11 mouse cellular contexts compared by ENCODE assay signal in the genomic region with DNA sequence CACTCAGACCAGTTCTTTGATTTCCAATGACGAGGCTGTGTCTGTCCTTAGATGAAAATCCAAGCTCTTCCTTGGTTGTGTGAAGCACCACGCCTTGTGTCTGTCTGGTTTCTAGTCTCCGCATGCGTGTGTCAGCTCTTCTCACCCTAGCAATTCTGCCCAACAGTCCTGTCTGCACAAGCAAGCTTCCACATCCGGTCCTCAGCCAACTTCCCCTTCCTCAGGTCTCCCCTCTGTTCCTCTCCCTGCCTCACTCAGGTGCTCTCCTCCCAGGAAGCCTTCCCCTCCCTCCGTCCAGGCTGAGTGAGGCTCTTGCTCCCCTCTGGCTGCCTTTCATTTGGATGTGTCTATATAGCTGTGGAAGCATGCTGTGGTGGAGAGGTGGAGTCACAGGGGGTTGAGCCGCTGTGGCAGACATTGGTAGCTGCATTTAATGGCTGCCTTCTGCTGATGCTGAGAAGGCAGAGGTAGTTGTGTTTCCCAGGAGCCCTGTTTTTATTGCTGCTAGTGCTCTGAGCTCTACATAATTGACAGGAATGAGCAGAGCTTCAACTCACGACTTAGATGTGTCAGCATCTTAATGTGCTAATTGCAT.
DNase-seq lines count a peak whose midpoint lies in the region; ATAC-seq and TF ChIP-seq lines count a peak whose summit lies in the region.
"Had no signal": no experiment of that assay in that cellular context is flagged by ENCODE, and none has a peak within 500 bp of the region (broad histone marks: within the 10 kb centered on the region; RNA-seq: fewer than 3 reads in every experiment).

No protein-coding gene starts in this region.

- peaks cover 45% of the 10 kb centered on the region for H3K4me1 ChIP-seq in forebrain, embryonic 10.5 days
- H3K4me1 ChIP-seq in forebrain, embryonic 12.5 days = peaks cover 15% of the 10 kb centered on the region
- H3K4me1 ChIP-seq in neural tube, embryonic 11.5 days (ENCODE audit: control insufficient read depth, insufficient read depth, low read length) = peaks cover 9% of the 10 kb centered on the region; the same call in 1 of the 2 replicates
- peaks cover 47% of the 10 kb centered on the region for H3K4me1 ChIP-seq in limb, embryonic 12.5 days (replicated peaks)
- peaks cover 3% of the 10 kb centered on the region; the same call in 1 of the 2 replicates for H3K4me1 ChIP-seq in stomach, postnatal 0 days (replicated peaks; ENCODE audit: control insufficient read depth, insufficient read depth)

- WGBS in forebrain, embryonic 10.5 days = 73% methylated on average over 8 of the region's 8 CpGs
- WGBS in forebrain, embryonic 12.5 days = 76% methylated on average over 8 of the region's 8 CpGs
- WGBS in neural tube, embryonic 11.5 days = 60% methylated on average over 8 of the region's 8 CpGs
- WGBS in limb, embryonic 12.5 days = 59% methylated on average over 8 of the region's 8 CpGs
- 74% methylated on average over 8 of the region's 8 CpGs for WGBS in stomach, postnatal 0 days

- no peak overlapping the region for H3K4me2 ChIP-seq in forebrain, embryonic 12.5 days
- no peak overlapping the region for H3K4me2 ChIP-seq in neural tube, embryonic 11.5 days (ENCODE audit: low read depth)
- no peak overlapping the region for H3K4me2 ChIP-seq in limb, embryonic 12.5 days
- H3K4me2 ChIP-seq in stomach, postnatal 0 days (replicated peaks; ENCODE audit: low read depth) = no peak overlapping the region

- peaks cover 69% of the 10 kb centered on the region for H3K36me3 ChIP-seq in forebrain, embryonic 10.5 days (replicated peaks)
- H3K36me3 ChIP-seq in forebrain, embryonic 12.5 days (replicated peaks) = peaks cover 33% of the 10 kb centered on the region; the same call in 1 of the 2 replicates
- no peaks in the 10 kb centered on the region; the same call in 1 of the 2 replicates for H3K36me3 ChIP-seq in neural tube, embryonic 11.5 days (ENCODE audit: control insufficient read depth, insufficient read depth, low read length)
- peaks cover 47% of the 10 kb centered on the region for H3K36me3 ChIP-seq in limb, embryonic 12.5 days
- H3K36me3 ChIP-seq in stomach, postnatal 0 days (ENCODE audit: control insufficient read depth, insufficient read depth, low read length) = 0 out of 2 replicates have a peak, but pooled peaks cover 5% of the 10 kb centered on the region

- H3K4me3 ChIP-seq in forebrain, embryonic 10.5 days = no peak overlapping the region
- no peak overlapping the region for H3K4me3 ChIP-seq in forebrain, embryonic 12.5 days (replicated peaks)
- H3K4me3 ChIP-seq in neural tube, embryonic 11.5 days (ENCODE audit: low read depth, low read length) = no peak overlapping the region
- H3K4me3 ChIP-seq in limb, embryonic 12.5 days (replicated peaks) = no peak overlapping the region
- H3K4me3 ChIP-seq in stomach, postnatal 0 days (ENCODE audit: low read depth, low read length) = no peak overlapping the region

- H3K9ac ChIP-seq in forebrain, embryonic 12.5 days = no peak overlapping the region
- H3K9ac ChIP-seq in neural tube, embryonic 11.5 days (ENCODE audit: low read length) = no peak overlapping the region
- H3K9ac ChIP-seq in limb, embryonic 12.5 days (replicated peaks) = no peak overlapping the region
- H3K9ac ChIP-seq in stomach, postnatal 0 days (ENCODE audit: low read length) = no peak overlapping the region; the same call in 1 of the 2 replicates

- peak overlapping the region; percentile 40 for H3K27ac ChIP-seq in forebrain, embryonic 10.5 days
- no peak overlapping the region for H3K27ac ChIP-seq in forebrain, embryonic 12.5 days
- H3K27ac ChIP-seq in neural tube, embryonic 11.5 days (ENCODE audit: low read depth, low read length) = 0 out of 2 replicates have a peak overlapping the region, but pooled peaks have one; percentile 29
- H3K27ac ChIP-seq in limb, embryonic 12.5 days = peak overlapping the region; percentile 78
- no peak overlapping the region for H3K27ac ChIP-seq in stomach, postnatal 0 days (replicated peaks)

- TF ChIP-seq EP300 in stomach, postnatal 0 days (optimal IDR thresholded peaks at IDR 0.05) = no peak

- no peaks in the 10 kb centered on the region for H3K9me3 ChIP-seq in forebrain, embryonic 10.5 days
- no peaks in the 10 kb centered on the region for H3K9me3 ChIP-seq in forebrain, embryonic 12.5 days
- no peaks in the 10 kb centered on the region for H3K9me3 ChIP-seq in neural tube, embryonic 11.5 days (ENCODE audit: control insufficient read depth, low read length)
- H3K9me3 ChIP-seq in limb, embryonic 12.5 days = no peaks in the 10 kb centered on the region
- H3K9me3 ChIP-seq in stomach, postnatal 0 days (ENCODE audit: control insufficient read depth, low read length) = no peaks in the 10 kb centered on the region

- no peak for DNase-seq in forebrain, embryonic 10.5 days (ENCODE audit: extremely low spot score, low spot score)
- no peak for DNase-seq in neural tube, embryonic 11.5 days (ENCODE audit: low spot score)
- no peak for DNase-seq in neural tube, embryonic 10.5 days (ENCODE audit: extremely low spot score, low spot score)
- DNase-seq in thymus, postnatal 14 days = peak; percentile 37
- no peak for DNase-seq in stomach, postnatal 0 days (ENCODE audit: low spot score)
- DNase-seq in frontal cortex, postnatal 10 days (ENCODE audit: low spot score in 2 of 2) = no peak
- DNase-seq: cerebellum, adult 8-10 months; kidney, postnatal 25 days; lung, adult 2 months had no signal

- no peak for TF ChIP-seq CTCF in stomach, postnatal 0 days (IDR thresholded peaks at IDR 0.05; ENCODE audit: low read depth)

- ATAC-seq in forebrain, embryonic 12.5 days (ENCODE audit: low FRiP score) = no peak
- no peak for ATAC-seq in neural tube, embryonic 11.5 days (ENCODE audit: insufficient read depth, low FRiP score, low TSS enrichment)
- no peak for ATAC-seq in limb, embryonic 12.5 days (ENCODE audit: insufficient number of reproducible peaks, insufficient read depth, low FRiP score, low TSS enrichment, low read depth)
- ATAC-seq in stomach, postnatal 0 days (ENCODE audit: low FRiP score, low TSS enrichment) = no peak

- H3K27me3 ChIP-seq in forebrain, embryonic 10.5 days (ENCODE audit: poor library complexity, severe bottlenecking) = no peaks in the 10 kb centered on the region
- no peaks in the 10 kb centered on the region for H3K27me3 ChIP-seq in forebrain, embryonic 12.5 days
- no peaks in the 10 kb centered on the region for H3K27me3 ChIP-seq in neural tube, embryonic 11.5 days (ENCODE audit: control insufficient read depth, insufficient read depth, low read length)
- H3K27me3 ChIP-seq in limb, embryonic 12.5 days = no peaks in the 10 kb centered on the region
- H3K27me3 ChIP-seq in stomach, postnatal 0 days (ENCODE audit: control insufficient read depth, insufficient read depth, low read length) = no peaks in the 10 kb centered on the region

Comparison
In these comparisons a context has a peak if more than half of its experiments do, and no peak if none do; other contexts are left out.
1. H3K27ac ChIP-seq: peak in forebrain, embryonic 10.5 days (single experiment), neural tube, embryonic 11.5 days (single experiment) and limb, embryonic 12.5 days (single experiment); none in forebrain, embryonic 12.5 days (single experiment) and stomach, postnatal 0 days (single experiment).